Mouse (Mus musculus): ENCODE results near the gene Inpp5k. TPM values are rescaled to one million over a fixed set of nuclear protein-coding genes. Genes with fewer than 3 reads are reported as not detected.
"Not testable (repeated sequence)": the region's sequence is repeated elsewhere in the genome, so short reads cannot be mapped to it uniquely, and the experiment has no call there.

The Inpp5k gene
- polyA plus RNA-seq, 1 experiment from 2014 or later = 32.7 TPM

DNA sequence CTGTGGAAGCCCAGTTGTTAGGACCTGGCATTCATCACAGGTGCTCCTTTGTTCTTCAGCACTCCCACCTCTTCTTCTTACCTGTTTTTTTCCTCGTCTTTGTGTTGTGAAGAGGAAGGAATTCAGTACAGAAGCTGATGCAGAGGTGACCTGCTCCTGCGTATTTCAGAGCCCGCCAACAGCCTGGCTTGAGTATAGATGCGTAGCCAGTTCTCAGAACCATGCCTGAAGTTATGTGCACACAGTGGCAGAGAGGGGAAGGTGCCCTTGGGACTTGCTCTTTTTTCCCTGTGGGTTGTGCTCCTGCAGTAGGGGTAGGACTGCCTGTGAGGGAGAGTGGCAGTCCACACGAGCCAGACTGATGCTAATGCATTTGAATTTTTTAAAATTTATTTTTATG lies 62.8 kb downstream of the Inpp5k start:
- WGBS = 96% methylated on average over 5 of the region's 5 CpGs
- Histone ChIP-seq H3K9ac (no peak overlapping the region), H3K36me3 (ENCODE audit: poor library complexity, severe bottlenecking) (peaks cover 66% of the 10 kb centered on the region)

DNA sequence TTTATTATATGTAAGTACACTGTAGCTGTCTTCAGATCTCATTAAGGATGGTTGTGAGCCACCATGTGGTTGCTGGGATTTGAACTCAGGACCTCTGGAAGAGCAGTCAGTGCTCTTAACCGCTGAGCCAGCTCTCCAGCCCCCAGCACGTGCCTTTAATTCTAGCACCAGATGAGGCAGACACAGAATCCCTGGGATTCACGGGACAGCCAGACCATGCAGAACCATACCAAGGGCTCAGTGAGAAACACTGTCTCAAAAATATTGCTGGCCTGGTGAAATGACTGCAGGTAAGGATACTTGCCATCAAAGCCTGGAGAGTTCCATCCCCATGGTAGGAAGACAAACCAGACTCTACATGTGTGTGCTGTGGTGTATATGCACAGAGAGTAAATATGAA lies 66.7 kb downstream of the Inpp5k start:
- not testable (repeated sequence) for H3K4me3 ChIP-seq; H3K9ac ChIP-seq; ATAC-seq; H3K9me3 ChIP-seq (replicated peaks); H3K27me3 ChIP-seq; H3K4me1 ChIP-seq; H3K4me2 ChIP-seq; H3K27ac ChIP-seq
- 97% methylated on average over 3 of the region's 3 CpGs for WGBS
- H3K36me3 ChIP-seq (ENCODE audit: poor library complexity, severe bottlenecking) = peaks cover 84% of the 10 kb centered on the region

More for the DNA sequence above, 62.8 kb downstream of the Inpp5k start:
- no peaks in the 10 kb centered on the region for H3K27me3 ChIP-seq
- no peaks in the 10 kb centered on the region for H3K9me3 ChIP-seq (replicated peaks)
- ATAC-seq = no peak
- H3K4me3 ChIP-seq = no peak overlapping the region
- H3K4me2 ChIP-seq = no peak overlapping the region
- H3K4me1 ChIP-seq = no peaks in the 10 kb centered on the region
- H3K27ac ChIP-seq = no peak overlapping the region

Other genes starting within 250 kb of the Inpp5k start
- 15.5 and 19.0 TPM in 2 replicates for gene Serpinf1, start 208.3 kb upstream of the Inpp5k start, polyA plus RNA-seq (2015; fragmentation: Nextera tagmentation; extraction: Ambion mirVana)
- gene Serpinf2, start 191.4 kb upstream of the Inpp5k start, polyA plus RNA-seq (2015; fragmentation: Nextera tagmentation; extraction: Ambion mirVana) = 0.42 TPM in 1 of 2 replicates, not detected in the other
- 5.0 and 5.6 TPM in 2 replicates for gene Wdr81, start 176.3 kb upstream of the Inpp5k start, polyA plus RNA-seq (2015; fragmentation: Nextera tagmentation; extraction: Ambion mirVana)
- 1.4 and 1.9 TPM in 2 replicates for gene Tlcd2, start 169.3 kb upstream of the Inpp5k start, polyA plus RNA-seq (2015; fragmentation: Nextera tagmentation; extraction: Ambion mirVana)
- gene Prpf8, start 144.2 kb upstream of the Inpp5k start, polyA plus RNA-seq (2015; fragmentation: Nextera tagmentation; extraction: Ambion mirVana) = 56.3 and 63.2 TPM in 2 replicates
- gene Rilp, start 120.9 kb upstream of the Inpp5k start, polyA plus RNA-seq (2015; fragmentation: Nextera tagmentation; extraction: Ambion mirVana) = 0.40 and 0.47 TPM in 2 replicates
- gene Scarf1, start 117.4 kb upstream of the Inpp5k start, polyA plus RNA-seq (2015; fragmentation: Nextera tagmentation; extraction: Ambion mirVana) = 3.3 TPM in 2 replicates
- gene Slc43a2, start 99.3 kb upstream of the Inpp5k start, polyA plus RNA-seq (2015; fragmentation: Nextera tagmentation; extraction: Ambion mirVana) = 11.3 and 11.7 TPM in 2 replicates
- gene Pitpna, start 42.9 kb upstream of the Inpp5k start, polyA plus RNA-seq (2015; fragmentation: Nextera tagmentation; extraction: Ambion mirVana) = 70.0 and 70.8 TPM in 2 replicates
- 6.1 and 6.9 TPM in 2 replicates for gene Myo1c, start 19.5 kb downstream of the Inpp5k start, polyA plus RNA-seq (2015; fragmentation: Nextera tagmentation; extraction: Ambion mirVana)
- gene Crk, start 48.3 kb downstream of the Inpp5k start, polyA plus RNA-seq (2015; fragmentation: Nextera tagmentation; extraction: Ambion mirVana) = 124 and 133 TPM in 2 replicates
- gene Ywhae, start 101.9 kb downstream of the Inpp5k start, polyA plus RNA-seq (2015; fragmentation: Nextera tagmentation; extraction: Ambion mirVana) = 1,451 and 1,470 TPM in 2 replicates
- gene Doc2b, start 165.1 kb downstream of the Inpp5k start, polyA plus RNA-seq (2015; fragmentation: Nextera tagmentation; extraction: Ambion mirVana) = 0.92 and 1.2 TPM in 2 replicates

Measured in forebrain, embryonic 13.5 days (tissue).